Mouse (Mus musculus) ovary, postnatal 36 days (tissue): ENCODE measurements around the gene Gnb1.

ENCODE experiments used
- DNase-seq: peaks from one replicate; pipeline ENCODE4 v3.0.0; 2022; ENCODE audit warnings: low spot score, mixed read lengths

Gnb1 gene

DNA sequence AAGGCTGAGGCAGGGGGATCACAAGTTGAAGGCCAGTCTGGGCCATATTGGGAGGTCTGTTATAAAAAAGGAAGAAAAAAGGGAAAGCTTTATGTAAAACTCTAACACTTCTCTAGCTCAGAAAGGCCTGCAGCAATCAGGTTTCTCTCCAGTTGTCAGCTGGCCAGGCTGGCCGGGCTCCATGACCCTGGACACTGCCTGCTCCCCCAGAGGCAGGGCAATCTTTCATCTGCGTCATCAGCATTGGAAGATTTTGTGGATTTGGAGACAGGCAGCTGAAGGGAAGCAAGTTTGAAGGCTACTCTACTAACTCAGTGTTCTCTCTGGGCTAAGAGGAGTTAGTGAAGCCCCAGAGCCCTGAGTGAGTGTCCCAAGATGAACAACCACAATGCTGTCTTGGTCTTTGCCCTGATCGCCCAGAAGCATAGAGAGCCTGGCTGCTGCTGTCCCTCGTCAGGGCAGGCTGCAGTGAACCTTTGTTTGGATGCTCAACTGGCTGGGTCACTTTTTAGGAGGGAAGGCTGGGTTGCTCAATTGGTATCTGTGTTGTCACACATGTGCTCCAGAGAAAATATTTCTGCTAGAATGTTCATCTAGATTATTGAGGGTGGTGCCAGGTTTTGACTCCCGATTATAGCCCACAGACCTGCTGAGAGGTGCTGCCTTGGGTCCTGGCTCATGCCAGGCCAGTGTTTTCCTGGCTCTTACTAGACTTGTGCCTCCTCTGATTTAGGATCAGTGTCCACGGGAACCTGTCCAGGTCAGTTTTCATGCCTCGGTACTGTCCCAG lies 87.4 kb downstream of the Gnb1 start:
- peak; percentile 80 for DNase-seq

DNA sequence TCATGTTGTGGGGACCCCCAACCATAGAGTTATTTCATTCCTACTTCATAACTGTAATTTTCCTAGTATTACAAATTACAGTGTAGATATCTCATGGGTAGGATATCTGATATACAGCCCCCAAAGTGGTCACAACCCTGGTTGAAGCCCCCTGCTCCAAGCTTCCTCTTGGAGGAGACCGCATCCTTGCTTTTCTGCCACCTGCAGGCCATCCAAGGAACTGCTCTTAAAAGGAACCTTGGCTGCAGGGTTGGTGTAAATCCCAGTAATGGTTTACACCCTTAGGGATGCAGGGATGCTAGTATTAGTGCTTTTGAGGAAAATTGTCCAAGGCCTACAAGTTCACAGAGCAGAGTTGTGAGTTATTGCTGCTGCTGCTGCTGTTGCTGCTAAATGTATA lies 89.3 kb downstream of the Gnb1 start:
- no peak for DNase-seq

DNA sequence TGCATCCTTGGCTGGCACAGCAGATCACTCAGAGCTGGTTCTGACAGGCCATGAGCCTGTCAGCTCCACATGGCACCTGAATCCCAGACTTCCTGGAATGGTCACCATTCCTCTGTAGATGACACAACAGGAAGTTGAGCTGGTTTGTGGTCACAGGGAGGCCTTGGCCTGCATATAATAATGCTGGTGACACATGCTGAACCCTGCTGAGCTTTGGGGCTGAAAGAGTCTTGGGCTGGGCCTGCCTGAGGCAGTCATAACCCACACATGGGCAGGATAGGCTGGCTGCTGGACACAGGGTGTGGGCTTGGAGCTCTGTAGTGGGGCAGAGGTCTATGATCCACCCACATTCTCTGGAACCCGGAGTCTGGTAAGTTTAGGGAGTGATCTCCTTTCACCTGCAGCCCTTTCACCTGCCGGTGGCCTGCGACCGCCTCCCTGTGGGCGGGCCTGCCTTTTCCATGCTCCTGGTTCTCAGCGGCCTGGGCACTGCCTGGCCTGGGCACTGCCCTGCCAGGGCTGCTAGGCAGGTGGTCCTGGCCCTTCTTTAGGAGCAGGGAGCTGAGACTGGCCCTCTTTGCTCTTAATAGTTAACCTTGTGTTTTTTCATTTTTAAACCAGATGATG lies 91.2 kb downstream of the Gnb1 start:
- no peak for DNase-seq

DNA sequence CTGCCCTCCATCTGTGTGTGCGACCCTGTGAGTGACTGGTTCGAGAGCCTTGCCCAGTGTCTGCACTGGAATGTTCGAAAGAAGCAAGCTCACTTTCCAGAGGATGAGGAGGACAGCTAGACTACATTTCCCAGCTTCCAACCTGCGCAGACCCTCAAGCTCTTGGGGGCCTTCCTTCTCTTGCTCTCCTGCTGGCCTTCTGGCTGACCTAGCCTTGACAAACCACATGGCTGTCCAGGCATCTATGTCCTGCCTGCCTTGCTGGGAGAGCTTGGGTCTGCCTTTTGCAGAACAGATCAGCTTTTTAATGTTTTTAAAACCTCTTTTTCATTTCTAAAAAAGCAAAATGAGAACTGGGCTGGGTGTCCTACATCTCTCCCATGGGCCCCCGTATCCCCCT lies 98.2 kb downstream of the Gnb1 start:
- no peak for DNase-seq

DNA sequence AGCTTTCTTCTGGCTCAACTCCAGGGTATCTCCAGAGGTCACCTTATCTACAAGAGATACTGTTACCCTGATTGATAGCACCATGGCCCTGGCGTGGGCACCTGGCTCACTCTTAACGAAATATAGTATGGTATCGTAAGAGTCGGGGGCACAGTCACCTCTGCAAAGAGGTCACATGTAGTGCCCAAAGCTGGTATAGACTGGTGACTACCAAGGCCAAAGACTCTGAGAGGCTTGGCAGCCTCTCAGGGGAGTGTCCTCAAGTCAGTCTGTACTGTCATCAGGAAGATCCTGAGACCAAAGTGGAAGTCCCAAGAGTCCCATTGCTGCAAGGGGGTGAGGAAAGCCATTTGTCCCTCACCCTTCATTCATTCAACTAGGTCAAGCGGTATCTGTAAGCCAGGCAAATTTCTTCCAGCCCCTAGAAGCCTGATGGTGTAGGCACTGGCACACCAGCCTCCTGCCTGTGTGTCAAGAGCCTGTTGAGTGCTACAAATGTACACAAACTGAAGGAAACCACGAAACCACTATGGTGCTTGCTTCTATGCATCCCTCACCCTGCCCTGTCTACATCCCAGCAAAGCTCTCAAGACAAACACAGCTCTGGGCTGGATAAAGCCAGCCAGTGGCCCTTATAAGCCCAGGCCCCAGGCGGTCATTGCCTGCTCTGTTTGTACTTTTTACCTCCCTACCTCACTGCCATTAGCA lies 100.0 kb downstream of the Gnb1 start:
- peak; percentile 31 for DNase-seq

DNA sequence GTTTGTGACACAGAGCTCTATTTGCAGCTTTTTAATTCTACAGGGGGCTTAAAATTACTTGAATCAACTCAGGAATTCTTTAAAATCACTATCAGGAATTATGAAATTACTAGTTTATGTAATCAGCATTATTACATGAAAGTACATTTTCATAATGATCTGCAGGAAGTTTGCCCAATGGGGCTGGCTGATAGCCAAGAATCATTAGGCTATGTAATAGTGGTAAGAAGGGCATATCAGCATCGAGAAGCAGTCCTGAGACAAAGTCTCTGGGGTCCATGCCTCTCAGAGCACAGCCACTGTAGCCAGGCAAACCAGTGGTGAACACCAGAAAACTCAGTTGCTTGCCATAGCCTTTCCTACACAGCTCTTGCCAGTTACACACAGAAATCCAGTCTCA lies 102.6 kb downstream of the Gnb1 start:
- DNase-seq: no peak

DNA sequence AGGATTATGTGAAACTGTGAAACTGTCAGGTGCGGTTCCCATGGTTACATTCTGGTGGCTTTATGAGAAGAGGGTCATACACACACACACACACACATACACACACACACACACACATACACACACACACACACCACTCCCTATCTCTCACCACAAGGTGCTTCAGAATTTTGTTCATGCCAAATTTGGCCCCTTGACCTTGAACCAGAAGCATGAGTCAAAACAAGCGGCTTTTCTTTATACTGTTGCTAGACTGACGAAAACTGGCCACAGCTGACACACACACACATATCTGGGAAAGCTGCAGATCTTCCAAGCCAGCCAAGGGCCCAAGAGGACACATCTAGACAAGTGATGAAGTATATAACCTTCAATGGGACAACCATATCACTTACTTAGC lies 104.6 kb downstream of the Gnb1 start:
- peak; percentile 11 for DNase-seq

DNA sequence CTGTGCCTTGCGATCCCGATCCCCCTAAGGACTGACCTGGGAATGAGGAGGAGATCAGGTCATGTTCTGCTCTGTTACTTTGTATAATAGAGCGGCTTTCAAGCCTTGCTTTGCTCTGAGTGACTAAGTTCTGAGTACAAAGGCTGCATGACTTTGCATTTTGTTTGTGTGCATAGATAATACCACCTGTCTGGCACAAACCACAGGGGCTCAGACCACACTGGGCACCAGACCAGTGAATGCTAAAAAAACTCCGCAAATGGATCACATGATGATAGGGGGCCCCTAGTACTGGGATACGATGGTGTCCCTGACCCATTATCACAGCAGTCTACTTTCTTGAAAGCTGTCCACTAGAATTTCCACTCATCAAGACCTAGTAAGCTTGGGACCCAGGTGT lies 105.4 kb downstream of the Gnb1 start:
- DNase-seq: no peak

DNA sequence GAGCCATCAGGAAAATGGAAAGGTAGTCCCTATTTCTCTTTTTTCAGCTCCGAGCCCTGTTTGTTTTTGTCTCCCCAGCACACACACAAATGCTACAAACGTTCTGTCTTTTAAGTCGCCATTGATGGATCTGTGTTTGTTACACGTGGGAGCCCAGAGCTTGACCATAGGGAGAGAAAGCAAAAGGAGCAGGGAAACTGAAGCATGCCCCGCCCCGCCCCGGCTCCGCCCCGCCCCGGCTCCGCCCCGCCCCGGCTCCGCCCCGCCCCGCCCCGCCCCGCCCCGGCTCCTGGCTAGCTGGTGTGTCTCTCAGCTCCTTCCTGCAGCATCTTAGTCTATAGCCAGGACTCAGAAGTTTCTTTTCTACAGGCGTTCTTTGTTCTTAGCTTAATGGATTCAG lies 107.4 kb downstream of the Gnb1 start:
- DNase-seq: no peak

DNA sequence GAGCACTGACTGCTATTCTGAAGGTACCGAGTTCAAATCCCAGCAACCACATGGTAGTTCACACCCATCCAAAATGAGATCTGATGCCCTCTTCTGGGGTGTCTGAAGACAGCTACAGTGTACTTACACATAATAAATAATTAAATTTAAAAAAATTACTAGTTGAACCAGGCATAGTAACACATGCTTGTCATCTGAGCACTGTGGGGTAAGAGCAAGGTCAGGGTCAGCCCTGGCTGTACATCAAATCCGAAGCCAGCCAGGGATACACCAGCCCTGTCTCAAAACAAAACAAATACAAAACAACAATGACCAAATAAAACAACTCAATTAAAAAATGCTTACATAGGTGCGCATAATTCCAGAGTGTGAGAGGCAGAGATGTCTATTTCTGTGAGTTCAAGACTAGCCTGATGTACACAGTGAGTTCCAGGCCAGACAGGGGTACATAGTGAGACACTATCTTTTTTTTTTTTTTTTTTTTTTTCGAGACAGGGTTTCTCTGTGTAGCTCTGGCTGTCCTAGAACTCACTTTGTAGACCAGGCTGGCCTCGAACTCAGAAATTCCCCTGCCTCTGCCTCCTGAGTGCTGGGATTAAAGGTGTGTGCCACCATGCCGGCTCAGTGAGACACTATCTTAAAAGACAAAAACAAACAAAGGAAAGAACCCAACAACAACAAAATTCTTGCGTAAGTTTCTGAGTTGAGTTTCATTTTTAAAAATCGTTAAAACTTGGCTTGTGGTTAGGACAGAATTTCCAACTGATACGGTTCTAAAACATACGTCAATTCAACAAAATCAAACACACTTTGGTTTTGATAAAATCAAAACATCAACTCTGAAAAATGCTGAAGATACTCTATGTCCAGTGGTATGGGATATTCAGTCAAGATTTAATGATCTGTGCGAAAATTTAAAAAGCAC lies 109.0 kb downstream of the Gnb1 start:
- DNase-seq: no peak

DNA sequence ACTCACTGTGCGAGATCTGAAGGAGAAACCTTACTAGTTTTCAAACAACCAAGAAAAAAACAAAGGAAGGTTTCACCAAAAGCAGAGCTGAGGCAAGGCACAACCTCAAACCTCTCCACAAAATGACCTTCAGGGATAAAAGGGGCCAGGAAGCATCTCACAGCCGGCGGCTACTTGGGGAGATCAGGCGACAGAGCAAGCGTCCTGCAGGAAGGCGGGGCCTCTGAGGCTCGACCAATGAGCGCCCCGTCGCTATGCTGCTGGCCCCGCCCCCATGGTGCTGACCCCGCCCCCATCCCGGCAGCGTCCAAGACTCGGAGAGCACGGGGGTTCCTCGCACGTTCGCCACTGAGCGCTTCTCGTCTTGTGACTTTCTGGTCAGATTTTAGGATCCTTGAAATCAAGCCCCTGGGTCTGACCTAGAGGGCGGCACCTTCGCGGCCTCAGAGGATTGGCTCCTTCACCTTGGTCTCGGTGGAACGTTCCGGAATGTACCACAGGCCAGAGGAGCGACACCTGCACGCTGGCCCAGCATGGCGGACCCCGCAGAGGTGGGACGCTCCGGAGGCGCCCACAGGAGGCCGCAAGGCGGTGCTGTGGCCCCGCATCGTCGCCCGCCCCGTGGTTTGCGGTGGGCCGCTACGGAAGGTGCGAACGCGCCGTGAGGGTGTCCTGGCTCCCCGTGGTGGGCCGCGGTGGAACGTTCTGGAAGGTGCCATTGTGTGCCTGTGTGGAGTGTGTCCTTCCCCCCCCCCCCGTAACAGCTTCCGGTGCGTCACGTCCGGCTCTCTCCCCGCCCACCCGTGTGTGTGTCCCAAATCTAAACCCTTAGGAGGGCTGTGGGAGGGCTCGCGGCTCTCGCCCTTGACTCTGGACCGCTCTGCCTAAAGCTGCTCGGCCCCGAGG lies 110.2 kb downstream of the Gnb1 start, which contains the start of gene Slc35e2:
Gene Slc35e2 (plus strand): TSS at position 326 of the 906 bp plus-strand sequence.
- DNase-seq: peak; percentile 91

DNA sequence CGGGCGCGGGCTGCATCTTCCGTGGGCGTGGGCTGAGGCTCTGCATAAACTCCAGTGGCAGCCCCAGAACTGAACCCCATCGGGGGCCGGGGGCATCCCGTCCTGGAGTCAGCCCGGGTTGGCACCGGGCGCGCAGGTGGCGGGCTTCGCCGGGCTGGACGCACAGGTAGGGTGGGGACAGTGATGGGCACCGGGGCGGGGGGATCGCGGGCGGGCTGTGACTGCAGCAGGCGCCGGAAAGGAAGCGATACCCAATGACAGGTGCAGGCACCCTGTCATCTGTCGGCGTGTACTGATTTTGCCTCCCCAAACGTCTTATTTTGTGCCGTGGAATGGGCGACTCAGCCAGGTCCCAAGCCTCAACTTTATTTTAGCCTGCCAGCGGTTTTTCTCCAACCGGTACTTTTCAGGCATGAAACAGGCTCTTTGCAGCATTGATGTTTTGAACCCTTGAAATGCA lies 110.9 kb downstream of the Gnb1 start:
- DNase-seq: no peak

DNA sequence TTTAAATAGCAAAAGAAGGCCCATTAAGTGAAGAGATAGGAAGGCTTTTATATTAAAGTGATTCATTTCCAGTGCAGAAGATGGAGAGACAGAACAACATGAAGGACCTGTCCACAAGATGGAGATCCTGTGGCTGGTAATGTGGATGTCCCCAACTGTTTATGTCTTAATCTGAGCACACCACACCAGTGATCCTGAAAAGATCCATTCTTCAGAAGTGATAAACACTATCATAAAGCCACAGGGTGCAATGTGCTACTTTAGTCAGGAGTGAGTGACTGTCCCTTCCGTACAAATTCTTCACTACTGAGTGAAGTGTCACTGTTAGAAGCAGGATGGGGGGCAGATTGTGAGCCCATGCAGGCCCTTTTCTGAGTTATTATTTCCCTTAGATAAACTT lies 111.6 kb downstream of the Gnb1 start:
- no peak for DNase-seq

DNA sequence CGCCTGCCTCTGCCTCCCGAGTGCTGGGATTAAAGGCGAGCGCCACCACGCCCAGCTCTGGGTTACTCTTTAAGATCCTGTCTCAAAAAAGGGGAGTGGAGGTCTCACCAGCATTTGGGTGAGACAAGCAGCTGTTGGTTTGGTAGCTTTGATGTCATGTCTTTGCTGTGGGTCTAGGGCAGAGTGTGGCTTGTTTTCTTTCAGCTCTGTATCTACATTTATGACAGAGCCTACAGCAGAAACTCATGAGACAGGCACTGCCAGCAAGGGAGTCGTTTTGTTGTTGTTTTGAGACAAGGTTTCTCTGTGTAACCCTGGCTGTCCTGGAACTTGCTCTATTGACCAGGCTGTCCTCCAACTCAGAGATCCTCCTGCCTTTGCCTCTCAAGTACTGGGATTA lies 112.6 kb downstream of the Gnb1 start:
- no peak for DNase-seq

DNA sequence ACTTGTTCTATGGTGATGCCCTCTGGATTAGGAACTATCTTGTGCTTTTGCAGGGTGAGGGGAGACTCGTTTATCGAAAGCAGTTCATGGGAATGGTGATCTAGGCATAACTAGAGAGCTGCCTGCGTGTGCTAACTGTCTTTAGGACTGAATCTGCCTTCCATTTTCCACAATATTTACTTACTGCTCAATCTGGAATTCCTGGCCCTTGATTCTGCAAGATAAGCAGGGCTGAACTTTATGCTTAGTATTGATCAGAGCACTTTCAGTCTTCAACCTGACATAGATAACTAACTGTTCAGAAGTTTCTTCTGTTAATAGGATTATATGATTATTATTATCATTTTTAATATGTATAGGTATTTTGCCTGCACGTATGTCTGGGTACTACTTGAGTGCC lies 114.0 kb downstream of the Gnb1 start:
- DNase-seq: no peak

DNA sequence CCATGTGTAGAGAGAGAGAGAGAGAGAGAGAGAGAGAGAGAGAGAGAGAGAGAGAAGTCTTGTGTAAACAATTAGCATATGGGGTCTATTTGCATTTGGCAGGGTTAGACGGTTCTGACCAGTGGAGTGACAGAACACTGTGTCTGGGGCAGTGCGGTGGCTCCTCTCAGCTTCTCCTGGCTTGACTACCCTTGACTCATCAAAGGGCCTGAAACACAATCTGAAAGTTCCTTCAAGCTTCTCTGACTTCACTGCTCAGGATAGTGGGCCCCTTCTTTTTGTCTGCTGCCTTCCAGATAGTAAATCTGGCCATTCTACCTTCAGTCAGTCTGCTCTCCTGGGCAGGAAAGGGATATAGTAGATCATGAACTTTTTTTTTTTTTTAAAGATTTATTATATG lies 115.7 kb downstream of the Gnb1 start:
- DNase-seq: no peak
